8 mouse cellular contexts compared by ENCODE assay signal in the genomic region with DNA sequence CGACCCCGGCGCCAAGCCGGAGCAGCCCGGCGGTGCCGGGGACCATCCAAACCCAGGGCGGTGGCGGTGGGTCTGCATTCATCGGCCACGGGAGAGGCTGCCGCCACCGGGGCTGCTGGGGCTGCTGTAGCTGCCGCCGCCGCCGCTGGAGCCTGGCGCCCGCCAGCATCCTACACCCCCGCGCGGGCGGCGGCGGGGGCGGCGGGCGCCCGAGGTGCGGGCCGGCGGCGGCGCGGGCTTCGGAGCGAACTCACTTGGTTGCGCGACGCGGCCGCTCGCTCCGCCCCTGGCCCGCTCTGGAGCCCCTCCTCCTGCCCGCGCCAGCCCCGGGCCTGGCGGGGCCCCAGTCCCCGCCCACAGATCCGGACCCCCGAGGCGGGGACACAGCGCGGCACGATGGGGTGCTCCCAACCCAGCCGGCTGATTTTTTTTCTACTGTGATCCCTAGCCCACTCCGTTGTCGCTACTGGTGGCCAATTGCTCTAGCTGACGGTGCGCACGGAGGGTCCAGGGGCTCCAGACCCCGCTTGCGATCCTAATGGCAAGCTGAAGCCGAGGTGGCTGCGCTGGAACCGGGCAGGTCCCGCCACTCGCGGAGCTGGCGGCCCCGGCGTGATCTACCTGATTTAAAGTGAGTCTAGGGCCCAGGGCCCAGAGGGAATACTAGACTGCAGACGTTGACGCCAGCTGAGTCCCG. TPM values are rescaled to one million over a fixed set of nuclear protein-coding genes. Genes with fewer than 3 reads are reported as not detected.
DNase-seq lines count a peak whose midpoint lies in the region; ATAC-seq and TF ChIP-seq lines count a peak whose summit lies in the region.

TSS of gene Tcerg1l (minus strand) at position 246 of the 697 bp plus-strand sequence.

- H3K9me3 ChIP-seq in lung, postnatal 0 days (ENCODE audit: low read length), result no peaks in the 10 kb centered on the region
- H3K9me3 ChIP-seq in hindbrain, embryonic 10.5 days, result no peaks in the 10 kb centered on the region

- DNase-seq in adrenal gland, postnatal 10 days, result peak; percentile 6
- DNase-seq in adrenal gland, postnatal 14 days, result no peak
- no peak for DNase-seq in lung, postnatal 0 days (ENCODE audit: low spot score)
- no peak for DNase-seq in lung, adult 2 months
- peak; percentile 57 for DNase-seq in hindbrain, embryonic 10.5 days (ENCODE audit: low spot score)
- DNase-seq in liver, result peak; percentile 12
- DNase-seq in right cerebral cortex, postnatal 14 days, result peak; percentile 39
- DNase-seq in lung, adult 18-20 months, result no peak

- under 1% methylated on average over 33 of the region's 76 CpGs for WGBS in lung, postnatal 0 days
- 2% methylated on average over 62 of the region's 76 CpGs for WGBS in lung, adult 2 months
- under 1% methylated on average over 75 of the region's 76 CpGs for WGBS in hindbrain, embryonic 10.5 days

- no peak for TF ChIP-seq POLR2A in lung, adult 2 months (IDR thresholded peaks at IDR 0.05; ENCODE audit: borderline replicate concordance, extremely low read depth, low read depth, low read length)

- no peaks in the 10 kb centered on the region for H3K36me3 ChIP-seq in lung, postnatal 0 days (ENCODE audit: insufficient read depth, low read length)
- no peaks in the 10 kb centered on the region for H3K36me3 ChIP-seq in hindbrain, embryonic 10.5 days

- no peak for ATAC-seq in lung, postnatal 0 days

- TF ChIP-seq EP300 in lung, postnatal 0 days (IDR thresholded peaks at IDR 0.05), result no peak

- peak within 1 kb of the TSS; percentile 28; the same call in 1 of the 2 replicates for H3K4me3 ChIP-seq in lung, postnatal 0 days (ENCODE audit: low read depth, low read length)
- H3K4me3 ChIP-seq in lung, adult 2 months (replicated peaks; ENCODE audit: extremely low read depth, low read depth, low read length), result no peak within 1 kb of the TSS
- peak within 1 kb of the TSS; percentile 73 for H3K4me3 ChIP-seq in hindbrain, embryonic 10.5 days

- no peak for TF ChIP-seq CTCF in lung, postnatal 0 days (IDR thresholded peaks at IDR 0.05)
- no peak for TF ChIP-seq CTCF in lung, adult 2 months (IDR thresholded peaks at IDR 0.05; ENCODE audit: insufficient read depth, low read length)

- no peak within 1 kb of the TSS for H3K9ac ChIP-seq in lung, postnatal 0 days (replicated peaks; ENCODE audit: low read depth)

- H3K4me2 ChIP-seq in lung, postnatal 0 days (replicated peaks; ENCODE audit: low read depth, low read length), result peak within 1 kb of the TSS; percentile 51

- no peak within 1 kb of the TSS for H3K27ac ChIP-seq in lung, postnatal 0 days (ENCODE audit: low read length)
- peak within 1 kb of the TSS; percentile 79 for H3K27ac ChIP-seq in hindbrain, embryonic 10.5 days

- H3K27me3 ChIP-seq in lung, postnatal 0 days (replicated peaks; ENCODE audit: insufficient read depth, low read length), result peaks cover 37% of the 10 kb centered on the region
- peaks cover 48% of the 10 kb centered on the region for H3K27me3 ChIP-seq in hindbrain, embryonic 10.5 days (ENCODE audit: insufficient read depth, poor library complexity, severe bottlenecking)

- peaks cover 7% of the 10 kb centered on the region; the same call in 1 of the 2 replicates for H3K4me1 ChIP-seq in lung, postnatal 0 days (ENCODE audit: insufficient read depth, low read depth, low read length)
- no peaks in the 10 kb centered on the region for H3K4me1 ChIP-seq in lung, adult 2 months (ENCODE audit: control insufficient read depth, insufficient read depth, low read length)
- H3K4me1 ChIP-seq in hindbrain, embryonic 10.5 days (replicated peaks), result peaks cover 22% of the 10 kb centered on the region

RNA-seq across cellular contexts. Expression of gene Tcerg1l, which starts in this region (rescaled TPM):
- total RNA-seq in adrenal gland, postnatal 10 days (2021), result under 1 TPM; 0.67 to 0.78 TPM
- 0.22 and 0.90 TPM in 2 replicates for total RNA-seq in adrenal gland, postnatal 14 days (2021)
- 0.33 and 0.38 TPM in 2 replicates for polyA plus RNA-seq in lung, postnatal 0 days (2015; fragmentation: Nextera tagmentation; extraction: Ambion mirVana)
- 0.11 and 0.40 TPM in 2 replicates for polyA plus RNA-seq in lung, adult 2 months (2012; rRNA removed)
- polyA plus RNA-seq in hindbrain, embryonic 10.5 days (2016; fragmentation: Nextera tagmentation; extraction: Ambion mirVana), result 2.7 and 4.1 TPM in 2 replicates

Comparison
In these comparisons a context has a peak if more than half of its experiments do, and no peak if none do; other contexts are left out.
1. Peak in DNase-seq in adrenal gland, postnatal 10 days; RNA of the gene not detected or under 1 TPM.
2. DNase-seq: peak in hindbrain, embryonic 10.5 days (single experiment), liver (single experiment) and right cerebral cortex, postnatal 14 days (single experiment); none in adrenal gland, postnatal 14 days (single experiment), lung, postnatal 0 days (single experiment), lung, adult 2 months (single experiment) and lung, adult 18-20 months (0 of 2).